Mouse (Mus musculus): ENCODE results near the gene H6pd.
"Not testable (repeated sequence)": the region's sequence is repeated elsewhere in the genome, so short reads cannot be mapped to it uniquely, and the experiment has no call there.

DNA sequence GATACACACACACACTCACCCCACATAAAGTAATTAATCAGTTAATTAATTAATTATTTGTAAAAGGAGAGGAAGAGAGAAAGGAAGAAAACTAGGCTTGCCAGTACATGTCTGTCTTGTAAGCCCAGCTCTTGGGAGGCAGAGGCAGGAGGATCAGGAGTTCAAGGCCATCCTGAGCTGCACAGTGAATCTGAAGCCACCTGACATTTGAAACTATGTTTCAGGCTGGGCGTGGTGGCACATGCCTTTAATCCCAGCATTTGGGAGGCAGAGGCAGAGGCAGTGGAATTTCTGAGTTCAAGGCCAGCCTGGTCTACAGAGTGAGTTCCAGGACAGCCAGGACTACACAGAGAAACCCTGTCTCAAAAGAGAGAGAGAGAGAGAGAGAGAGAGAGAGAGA lies 32.0 kb upstream of the H6pd start:
- TF ChIP-seq CTCF, POLR2A (IDR thresholded peaks at IDR 0.05; ENCODE audit: insufficient read depth, low read depth, low read length): not testable (repeated sequence)
